Mouse (Mus musculus) bone marrow, adult 2 months (tissue): ENCODE measurements around the gene Wdr76.
"Not testable (repeated sequence)": the region's sequence is repeated elsewhere in the genome, so short reads cannot be mapped to it uniquely, and the experiment has no call there.

Experiments
- CTCF ChIP-seq: fragments of 200-500 bp; IDR thresholded peaks from 2 replicates; pipeline ENCODE4 v1.5.1; 2011; ENCODE audit warnings: low read length, control low read depth; ENCODE audit not compliant: control insufficient read depth, insufficient read depth
- POLR2A ChIP-seq: fragments of 200-500 bp; IDR thresholded peaks from 2 replicates; pipeline ENCODE4 v1.6.1; 2011; ENCODE audit warnings: low read depth, mild to moderate bottlenecking, control low read depth, low read length, borderline replicate concordance; ENCODE audit not compliant: control insufficient read depth

DNA sequence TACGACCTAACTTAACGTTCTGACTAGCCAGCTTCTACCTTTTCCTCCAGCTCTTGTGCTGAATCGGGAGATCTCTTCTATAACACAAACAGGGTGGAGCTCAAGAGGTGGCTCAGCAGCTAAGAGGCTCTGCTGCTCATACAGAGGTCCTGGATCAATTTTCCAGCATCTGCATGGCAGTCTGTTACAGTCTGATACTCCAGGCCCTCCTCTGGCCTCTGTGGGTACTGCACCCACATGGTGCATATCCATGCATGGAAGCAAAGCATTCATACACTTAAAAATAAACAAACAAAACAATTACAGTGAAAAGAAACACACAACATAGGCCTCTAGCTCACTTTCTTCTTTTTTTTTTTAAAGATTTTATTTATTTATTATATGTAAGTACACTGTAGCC lies 33.7 kb upstream of the Wdr76 start:
- not testable (repeated sequence) for TF ChIP-seq POLR2A, CTCF
